Mouse (Mus musculus): ENCODE data around the gene Atox1. TPM values are rescaled to one million over a fixed set of nuclear protein-coding genes. Genes with fewer than 3 reads are reported as not detected.

Atox1 gene
- polyA plus RNA-seq (2015; fragmentation: Nextera tagmentation; extraction: Ambion mirVana): 408 and 413 TPM in 2 replicates

DNA sequence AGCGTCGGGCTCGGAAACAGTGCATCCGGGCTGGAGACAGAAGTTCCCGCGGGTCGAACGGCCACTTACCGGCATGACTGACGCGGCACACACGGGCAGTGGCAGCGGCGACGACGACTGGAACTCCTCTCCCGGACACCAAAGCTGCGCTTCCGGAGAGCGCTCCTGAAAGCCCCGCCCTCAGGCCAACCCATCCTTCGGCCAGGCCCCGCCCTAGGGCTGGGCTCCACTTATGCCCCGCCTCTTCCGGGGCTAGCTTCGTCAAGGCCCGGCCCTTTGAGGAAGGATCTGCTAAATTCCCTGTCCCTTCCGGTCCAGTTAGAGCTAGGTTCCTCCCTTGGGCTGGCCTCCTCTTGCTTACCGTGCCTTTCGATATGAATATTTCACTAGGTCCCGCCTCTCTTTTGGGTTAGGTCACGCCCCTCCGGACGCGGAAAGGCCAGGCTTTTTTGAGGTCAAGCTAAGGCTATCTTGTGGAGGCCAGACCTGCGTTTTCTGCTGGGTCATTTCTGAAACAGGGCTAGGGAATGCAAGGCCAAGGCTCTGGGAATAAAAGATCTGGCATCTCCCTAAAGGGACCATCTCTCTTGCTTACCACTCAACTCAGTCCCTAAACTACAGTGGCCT lies at the start of gene Atox1:
TSS of gene Atox1 (minus strand) at position 221 of the 627 bp plus-strand sequence.
- H3K27ac ChIP-seq (ENCODE audit: low read length): peak within 1 kb of the TSS; percentile 91
- H3K4me1 ChIP-seq (ENCODE audit: control insufficient read depth, insufficient read depth, low read length): peaks cover 13% of the 10 kb centered on the region
- H3K9ac ChIP-seq (ENCODE audit: low read depth, low read length): peak within 1 kb of the TSS; percentile 80
- ATAC-seq: peak; percentile 97
- peak within 1 kb of the TSS; percentile 84 for H3K4me2 ChIP-seq (ENCODE audit: low read depth, low read length)
- H3K27me3 ChIP-seq (replicated peaks; ENCODE audit: control insufficient read depth, insufficient read depth, low read length): no peaks in the 10 kb centered on the region
- peak within 1 kb of the TSS; percentile 79 for H3K4me3 ChIP-seq (ENCODE audit: low read length)
- under 1% methylated on average over 36 of the region's 36 CpGs for WGBS
- no peaks in the 10 kb centered on the region for H3K36me3 ChIP-seq (ENCODE audit: control insufficient read depth, insufficient read depth, low read length)
- no peaks in the 10 kb centered on the region for H3K9me3 ChIP-seq (ENCODE audit: control insufficient read depth, low read length)

DNA sequence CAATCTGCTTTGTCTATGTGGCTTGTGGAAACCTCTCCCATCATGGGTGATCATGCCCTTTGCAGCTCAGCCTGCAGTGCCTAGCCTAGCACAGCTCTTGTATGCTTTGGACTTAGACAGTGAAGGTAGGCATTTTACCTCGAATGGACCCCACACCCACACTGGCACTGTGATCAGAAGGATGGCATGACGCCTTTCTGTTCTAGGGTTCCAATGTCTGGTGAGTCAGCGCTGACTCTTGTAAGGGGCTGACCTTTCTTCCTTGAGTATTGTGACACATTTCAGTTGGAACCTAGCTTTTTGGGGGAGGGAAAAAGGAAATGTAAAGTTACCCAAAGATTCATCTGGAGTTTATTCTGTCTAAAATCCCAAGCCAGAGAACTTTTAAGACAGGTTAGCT lies 44.4 kb upstream of the Atox1 start:
- H3K27ac ChIP-seq (ENCODE audit: low read length): no peak overlapping the region
- no peak for ATAC-seq
- H3K4me3 ChIP-seq (ENCODE audit: low read length): no peak overlapping the region
- no peaks in the 10 kb centered on the region for H3K4me1 ChIP-seq (ENCODE audit: control insufficient read depth, insufficient read depth, low read length)
- peaks cover 8% of the 10 kb centered on the region for H3K36me3 ChIP-seq (ENCODE audit: control insufficient read depth, insufficient read depth, low read length)
- WGBS: 88% methylated on average over 3 of the region's 3 CpGs
- no peaks in the 10 kb centered on the region for H3K9me3 ChIP-seq (ENCODE audit: control insufficient read depth, low read length)
- H3K4me2 ChIP-seq (ENCODE audit: low read depth, low read length): no peak overlapping the region
- H3K27me3 ChIP-seq (replicated peaks; ENCODE audit: control insufficient read depth, insufficient read depth, low read length): no peaks in the 10 kb centered on the region
- no peak overlapping the region for H3K9ac ChIP-seq (ENCODE audit: low read depth, low read length)

DNA sequence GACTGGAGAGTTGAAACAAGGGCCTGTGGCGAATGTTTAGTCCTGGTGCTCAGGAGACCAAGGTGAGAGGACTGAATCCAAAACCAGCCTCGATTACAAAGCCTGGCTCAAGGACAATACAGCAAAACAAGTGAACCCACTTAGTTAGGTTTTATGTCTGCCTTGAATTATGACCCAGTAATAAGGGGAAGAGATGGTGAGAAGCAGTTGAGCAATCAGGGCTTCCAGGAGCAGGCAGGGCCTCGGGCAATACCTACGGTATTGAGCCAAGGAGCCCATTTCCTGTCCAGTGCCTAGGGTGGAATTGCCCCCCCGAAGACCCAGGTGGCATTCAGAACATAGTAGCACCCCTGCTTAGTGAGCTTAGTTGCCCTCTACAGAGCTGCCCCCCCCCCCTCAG lies 41.8 kb upstream of the Atox1 start:
- Histone ChIP-seq H3K4me2 (ENCODE audit: low read depth, low read length) (no peak overlapping the region), H3K27me3 (replicated peaks; ENCODE audit: control insufficient read depth, insufficient read depth, low read length) (no peaks in the 10 kb centered on the region), H3K4me1 (ENCODE audit: control insufficient read depth, insufficient read depth, low read length) (no peaks in the 10 kb centered on the region), H3K4me3 (ENCODE audit: low read length) (no peak overlapping the region), H3K36me3 (ENCODE audit: control insufficient read depth, insufficient read depth, low read length) (peaks cover 9% of the 10 kb centered on the region), H3K27ac (ENCODE audit: low read length) (no peak overlapping the region), H3K9me3 (ENCODE audit: control insufficient read depth, low read length) (no peaks in the 10 kb centered on the region), H3K9ac (ENCODE audit: low read depth, low read length) (no peak overlapping the region)
- WGBS: 72% methylated on average over 5 of the region's 5 CpGs
- ATAC-seq: no peak

DNA sequence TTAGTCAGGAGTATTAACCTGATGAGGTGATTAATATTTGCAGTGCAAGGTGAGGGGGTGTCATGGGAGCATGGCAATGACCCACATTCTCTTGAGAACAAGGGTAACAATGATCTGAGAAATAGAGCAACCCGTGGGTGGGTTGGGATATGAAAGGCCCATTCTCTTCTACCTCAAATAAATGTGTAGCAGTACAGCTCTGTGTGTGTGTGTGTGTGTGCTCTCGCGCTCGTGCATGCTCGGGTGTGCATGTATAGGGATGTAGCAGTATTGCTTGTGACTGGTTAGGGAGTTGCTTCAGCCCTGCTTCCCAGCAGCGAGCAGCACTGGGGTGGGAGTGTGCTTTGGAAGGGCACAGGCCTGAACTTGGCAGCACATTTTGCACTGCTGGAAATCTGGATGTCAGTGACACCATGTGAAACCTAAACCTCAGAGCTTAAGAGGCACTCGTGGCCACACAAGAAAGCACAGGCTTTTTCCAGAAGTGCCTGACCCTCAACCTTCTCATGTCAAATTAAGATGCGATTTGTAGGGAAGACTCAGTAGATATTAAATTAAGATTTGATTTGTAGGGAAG lies 41.0 kb upstream of the Atox1 start:
- peaks cover 9% of the 10 kb centered on the region for H3K36me3 ChIP-seq (ENCODE audit: control insufficient read depth, insufficient read depth, low read length)
- 81% methylated on average over 8 of the region's 8 CpGs for WGBS
- H3K4me1 ChIP-seq (ENCODE audit: control insufficient read depth, insufficient read depth, low read length): no peaks in the 10 kb centered on the region
- no peak overlapping the region for H3K4me2 ChIP-seq (ENCODE audit: low read depth, low read length)
- 0 out of 2 replicates have a peak, but pooled peaks have one; percentile 6 for ATAC-seq
- no peak overlapping the region for H3K27ac ChIP-seq (ENCODE audit: low read length)
- H3K4me3 ChIP-seq (ENCODE audit: low read length): no peak overlapping the region
- no peak overlapping the region for H3K9ac ChIP-seq (ENCODE audit: low read depth, low read length)
- no peaks in the 10 kb centered on the region for H3K27me3 ChIP-seq (replicated peaks; ENCODE audit: control insufficient read depth, insufficient read depth, low read length)
- no peaks in the 10 kb centered on the region for H3K9me3 ChIP-seq (ENCODE audit: control insufficient read depth, low read length)

DNA sequence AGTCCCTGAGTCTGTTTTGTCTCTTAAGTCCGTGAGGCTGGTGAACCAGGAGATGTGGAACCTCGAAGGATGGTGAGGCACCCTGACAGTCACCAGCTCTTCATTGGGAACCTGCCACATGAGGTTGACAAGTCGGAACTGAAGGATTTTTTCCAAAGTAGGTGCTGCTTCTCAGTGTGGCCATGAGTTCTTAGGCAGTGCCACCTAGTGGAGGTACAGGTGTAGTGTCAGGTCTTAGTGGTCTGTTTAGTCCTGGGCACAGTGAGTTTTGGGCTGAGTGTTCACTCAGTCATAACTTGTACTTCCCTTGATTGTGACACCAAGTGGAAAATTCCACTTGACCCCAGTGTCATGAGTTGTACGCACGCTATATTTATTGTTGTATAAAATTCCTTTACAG lies 36.8 kb upstream of the Atox1 start:
- H3K36me3 ChIP-seq (ENCODE audit: control insufficient read depth, insufficient read depth, low read length): peaks cover 18% of the 10 kb centered on the region
- no peaks in the 10 kb centered on the region for H3K4me1 ChIP-seq (ENCODE audit: control insufficient read depth, insufficient read depth, low read length)
- H3K27ac ChIP-seq (ENCODE audit: low read length): no peak overlapping the region
- no peaks in the 10 kb centered on the region for H3K27me3 ChIP-seq (replicated peaks; ENCODE audit: control insufficient read depth, insufficient read depth, low read length)
- WGBS: 49% methylated on average over 5 of the region's 5 CpGs
- H3K4me3 ChIP-seq (ENCODE audit: low read length): no peak overlapping the region
- H3K9me3 ChIP-seq (ENCODE audit: control insufficient read depth, low read length): no peaks in the 10 kb centered on the region
- H3K9ac ChIP-seq (ENCODE audit: low read depth, low read length): no peak overlapping the region
- H3K4me2 ChIP-seq (ENCODE audit: low read depth, low read length): no peak overlapping the region
- peak; percentile 47; the same call in 1 of the 2 replicates for ATAC-seq

DNA sequence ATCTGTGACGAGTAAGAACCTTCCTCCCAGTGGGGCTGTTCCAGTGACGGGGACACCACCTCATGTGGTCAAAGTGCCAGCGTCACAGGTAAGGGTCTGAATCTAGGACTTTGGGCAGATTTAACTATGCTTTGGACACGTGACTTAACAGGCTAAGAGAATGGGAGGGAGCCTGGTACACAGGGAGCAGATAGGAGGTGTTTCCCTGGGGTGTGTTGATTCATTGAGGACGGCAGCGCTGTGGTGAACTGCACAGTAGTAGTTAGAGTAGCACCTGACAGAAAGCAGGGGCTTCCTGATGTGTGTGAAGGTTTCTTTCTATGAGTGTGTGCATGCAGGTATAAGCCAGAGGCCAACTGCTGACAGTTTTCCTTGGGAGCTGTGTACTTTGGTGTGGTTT lies 35.1 kb upstream of the Atox1 start:
- no peak overlapping the region for H3K4me2 ChIP-seq (ENCODE audit: low read depth, low read length)
- WGBS: 73% methylated on average over 6 of the region's 6 CpGs

GRCm38 (mm10) chr11:55485443-55485842 lies 24.4 kb upstream of the Atox1 start:
- Histone ChIP-seq H3K9me3 (ENCODE audit: control insufficient read depth, low read length) (no peaks in the 10 kb centered on the region), H3K27ac (ENCODE audit: low read length) (no peak overlapping the region), H3K4me2 (ENCODE audit: low read depth, low read length) (no peak overlapping the region), H3K27me3 (replicated peaks; ENCODE audit: control insufficient read depth, insufficient read depth, low read length) (no peaks in the 10 kb centered on the region), H3K9ac (ENCODE audit: low read depth, low read length) (no peak overlapping the region), H3K4me3 (ENCODE audit: low read length) (no peak overlapping the region), H3K36me3 (ENCODE audit: control insufficient read depth, insufficient read depth, low read length) (peaks cover 40% of the 10 kb centered on the region), H3K4me1 (ENCODE audit: control insufficient read depth, insufficient read depth, low read length) (0 out of 2 replicates have a peak, but pooled peaks cover 2% of the 10 kb centered on the region)
- WGBS: 96% methylated on average over 7 of the region's 7 CpGs
- no peak for ATAC-seq

More for the DNA sequence above, 35.1 kb upstream of the Atox1 start:
- Histone ChIP-seq H3K27me3 (replicated peaks; ENCODE audit: control insufficient read depth, insufficient read depth, low read length) (no peaks in the 10 kb centered on the region), H3K4me3 (ENCODE audit: low read length) (no peak overlapping the region), H3K36me3 (ENCODE audit: control insufficient read depth, insufficient read depth, low read length) (peaks cover 17% of the 10 kb centered on the region), H3K9ac (ENCODE audit: low read depth, low read length) (no peak overlapping the region), H3K9me3 (ENCODE audit: control insufficient read depth, low read length) (no peaks in the 10 kb centered on the region), H3K4me1 (ENCODE audit: control insufficient read depth, insufficient read depth, low read length) (no peaks in the 10 kb centered on the region), H3K27ac (ENCODE audit: low read length) (no peak overlapping the region)
- peak; percentile 40; the same call in 1 of the 2 replicates for ATAC-seq

DNA sequence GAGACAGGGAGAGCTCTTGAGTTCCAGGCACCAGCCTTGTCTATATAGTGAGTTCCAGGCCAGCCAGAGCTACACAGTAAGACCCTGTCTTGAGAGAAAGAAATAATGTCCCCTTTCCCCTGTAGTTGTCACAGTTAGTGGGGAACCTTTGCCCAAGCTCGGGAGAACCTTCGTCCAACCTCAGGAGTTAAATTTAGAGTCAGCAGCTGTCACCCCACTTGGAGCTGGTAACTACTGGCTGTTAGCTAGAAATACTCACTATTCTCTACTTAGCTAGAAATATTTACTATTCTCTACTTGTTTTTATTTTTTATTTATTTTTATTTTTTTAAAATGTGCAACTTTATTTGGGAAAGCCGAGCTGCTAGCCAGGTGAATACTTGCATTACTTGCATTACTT lies 12.2 kb upstream of the Atox1 start:
- ATAC-seq: no peak
- peaks cover 26% of the 10 kb centered on the region for H3K4me1 ChIP-seq (ENCODE audit: control insufficient read depth, insufficient read depth, low read length)
- no peaks in the 10 kb centered on the region for H3K36me3 ChIP-seq (ENCODE audit: control insufficient read depth, insufficient read depth, low read length)
- H3K4me2 ChIP-seq (ENCODE audit: low read depth, low read length): no peak overlapping the region
- H3K4me3 ChIP-seq (ENCODE audit: low read length): no peak overlapping the region
- H3K27me3 ChIP-seq (replicated peaks; ENCODE audit: control insufficient read depth, insufficient read depth, low read length): no peaks in the 10 kb centered on the region
- WGBS: 70% methylated on average over 3 of the region's 3 CpGs
- no peak overlapping the region for H3K27ac ChIP-seq (ENCODE audit: low read length)
- 0 out of 2 replicates have a peak overlapping the region, but pooled peaks have one; percentile 6 for H3K9ac ChIP-seq (ENCODE audit: low read depth, low read length)
- H3K9me3 ChIP-seq (ENCODE audit: control insufficient read depth, low read length): no peaks in the 10 kb centered on the region

DNA sequence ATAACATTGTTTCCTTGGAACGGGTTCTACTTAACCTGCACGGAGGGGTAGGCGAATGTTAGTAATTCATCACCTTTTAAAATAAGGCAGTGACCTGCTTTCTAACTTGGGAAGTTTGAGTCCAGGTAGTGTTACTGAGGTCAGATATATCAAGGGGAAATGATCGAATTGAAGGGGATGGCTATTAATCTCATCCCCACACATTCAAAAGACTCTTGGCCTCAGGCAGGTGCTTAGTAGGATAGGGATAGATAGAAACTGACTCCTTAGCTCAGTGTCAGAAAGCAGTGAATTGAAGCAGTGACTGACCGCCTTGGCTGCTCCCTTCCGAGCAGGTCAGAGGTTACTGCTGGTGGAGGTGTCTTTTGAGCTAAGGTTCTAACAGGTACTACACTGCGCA lies 10.4 kb upstream of the Atox1 start:
- Histone ChIP-seq H3K9me3 (ENCODE audit: control insufficient read depth, low read length) (no peaks in the 10 kb centered on the region), H3K9ac (ENCODE audit: low read depth, low read length) (peak overlapping the region; percentile 98; the same call in 1 of the 2 replicates), H3K4me3 (ENCODE audit: low read length) (peak overlapping the region; percentile 91), H3K36me3 (ENCODE audit: control insufficient read depth, insufficient read depth, low read length) (no peaks in the 10 kb centered on the region), H3K4me2 (ENCODE audit: low read depth, low read length) (peak overlapping the region; percentile 84), H3K27ac (ENCODE audit: low read length) (no peak overlapping the region), H3K27me3 (replicated peaks; ENCODE audit: control insufficient read depth, insufficient read depth, low read length) (no peaks in the 10 kb centered on the region), H3K4me1 (ENCODE audit: control insufficient read depth, insufficient read depth, low read length) (peaks cover 27% of the 10 kb centered on the region)
- ATAC-seq: no peak
- 76% methylated on average over 7 of the region's 7 CpGs for WGBS

All from intestine, embryonic 16.5 days (tissue).